Mouse (Mus musculus): Measurements from ENCODE around the gene Nps. TPM values are rescaled to one million over a fixed set of nuclear protein-coding genes. Genes with fewer than 3 reads are reported as not detected.

The Nps gene
- polyA plus RNA-seq (2014; fragmentation: Illumina TruSeq; extraction: RNeasy Lipid Tissue Mini Kit (QIAGEN cat#74804); ENCODE audit: low read depth, low replicate concordance): not detected

GRCm38 (mm10) chr7:135258053-135258753 lies at the start of gene Nps:
Gene Nps (plus strand): TSS chr7:135258703.

Other genes starting within 250 kb of the Nps start
- gene Foxi2, start 151.6 kb downstream of the Nps start, polyA plus RNA-seq (2014; fragmentation: Illumina TruSeq; extraction: RNeasy Lipid Tissue Mini Kit (QIAGEN cat#74804); ENCODE audit: low read depth, low replicate concordance): not detected

Data from adipose tissue, adult 10 weeks (tissue).